Mouse (Mus musculus) kidney, adult 11 months (tissue): ENCODE measurements around the gene L3mbtl4.

Experiments used
- DNase-seq: peaks from one replicate; pipeline ENCODE4 v3.0.0; 2022

Gene L3mbtl4

GRCm38 (mm10) chr17:68273527-68273926 lies at the start of gene L3mbtl4:
TSS of gene L3mbtl4 (plus strand) at chr17:68273797.
- DNase-seq, result no peak

DNA sequence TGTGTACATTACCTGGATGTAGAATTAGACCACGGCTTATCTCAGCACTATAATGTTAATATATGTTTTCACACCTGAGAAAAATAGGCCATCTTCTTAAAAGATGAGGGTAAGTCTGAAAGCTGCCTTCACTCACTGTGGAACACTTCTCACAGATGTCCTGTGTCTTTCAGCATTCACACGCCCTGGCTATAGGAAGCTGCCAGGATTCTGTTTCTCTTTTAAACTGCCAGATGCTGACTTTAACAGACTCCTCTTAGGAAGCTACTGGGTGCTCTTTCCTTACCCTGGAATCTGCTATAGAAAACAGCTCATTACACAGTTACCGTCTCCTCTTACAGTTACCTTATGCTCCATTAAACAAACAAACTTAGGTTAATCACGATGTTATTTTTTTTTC lies 43.1 kb upstream of the L3mbtl4 start:
- DNase-seq, result no peak

GRCm38 (mm10) chr17:68235380-68235779 lies 38.2 kb upstream of the L3mbtl4 start:
- DNase-seq, result no peak

GRCm38 (mm10) chr17:68236992-68237391 lies 36.6 kb upstream of the L3mbtl4 start:
- DNase-seq, result no peak

- no peak for DNase-seq
Measured at GRCm38 (mm10) chr17:68240171-68240570, 33.4 kb upstream of the L3mbtl4 start.

DNA sequence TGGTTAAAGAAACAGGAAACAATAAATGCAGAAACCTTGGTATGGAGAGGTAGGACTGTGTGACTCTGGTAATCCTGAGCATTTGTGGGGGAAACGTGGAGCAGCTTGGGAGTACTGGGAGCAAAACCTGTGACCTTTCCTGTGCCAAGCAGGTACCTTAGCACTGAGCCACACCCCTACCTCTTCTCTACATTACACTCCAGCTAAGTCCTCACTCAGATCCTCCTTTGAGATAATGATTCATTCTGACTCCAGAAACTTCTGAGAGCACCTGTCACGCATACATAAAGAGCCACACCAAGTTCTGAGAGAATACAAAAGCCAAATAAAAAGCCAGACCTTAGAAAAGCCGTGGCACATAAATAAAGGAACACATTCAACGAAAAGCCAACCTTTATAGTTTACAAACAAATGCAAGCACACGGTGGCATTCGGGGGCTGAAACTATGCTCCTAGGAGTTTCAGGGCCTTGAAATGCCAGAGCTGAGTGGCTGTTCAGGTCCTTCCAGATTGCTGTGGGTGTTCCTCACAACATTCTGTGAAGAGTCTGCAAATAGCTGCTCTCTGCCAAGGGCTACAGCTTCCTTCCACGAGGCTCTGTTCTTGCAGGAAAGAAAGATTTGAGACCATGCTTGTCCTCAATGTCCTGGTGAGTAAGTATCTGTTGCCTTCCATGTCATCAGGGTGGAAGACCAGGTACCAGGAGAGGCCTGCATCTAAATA lies 8.6 kb upstream of the L3mbtl4 start:
- DNase-seq, result no peak

GRCm38 (mm10) chr17:68273954-68274353 lies 357 bp downstream of the L3mbtl4 start:
- DNase-seq, result no peak

GRCm38 (mm10) chr17:68275138-68275537 lies 1.5 kb downstream of the L3mbtl4 start:
- DNase-seq, result no peak

- no peak for DNase-seq
Measured at GRCm38 (mm10) chr17:68280915-68281314, 7.3 kb downstream of the L3mbtl4 start.

DNA sequence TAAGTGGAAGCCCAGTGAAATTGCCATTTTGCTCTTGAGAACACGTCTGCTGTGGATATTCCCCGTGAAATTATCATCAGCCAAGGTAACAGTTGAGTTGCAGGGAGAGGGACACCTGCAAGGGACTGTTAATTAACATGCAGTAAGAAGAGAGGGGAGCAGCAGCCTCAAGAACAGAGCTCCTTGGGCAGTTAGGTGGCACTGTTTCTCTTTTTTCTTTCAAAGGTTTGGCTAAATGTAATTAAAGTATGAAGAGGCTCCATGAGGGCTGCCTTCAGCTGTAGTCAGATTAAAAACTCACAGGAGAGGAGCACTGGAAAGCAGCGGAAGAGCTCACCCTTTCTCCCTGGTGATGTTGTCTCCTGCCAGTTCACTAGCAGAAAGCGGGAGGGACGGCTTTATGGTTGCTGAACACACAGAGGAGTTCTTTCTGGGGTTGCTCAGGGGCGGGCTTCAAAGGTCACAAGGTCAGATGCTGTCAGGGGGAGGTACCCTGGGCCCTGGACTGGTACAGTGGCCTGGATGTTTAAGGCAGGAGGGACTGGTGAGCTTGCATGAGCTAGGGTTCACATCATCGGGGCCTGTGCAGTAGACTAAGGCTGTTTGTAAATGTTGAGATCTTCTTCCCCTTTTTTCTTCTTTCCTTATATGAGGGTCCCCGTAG lies 11.7 kb downstream of the L3mbtl4 start:
- DNase-seq, result no peak

DNA sequence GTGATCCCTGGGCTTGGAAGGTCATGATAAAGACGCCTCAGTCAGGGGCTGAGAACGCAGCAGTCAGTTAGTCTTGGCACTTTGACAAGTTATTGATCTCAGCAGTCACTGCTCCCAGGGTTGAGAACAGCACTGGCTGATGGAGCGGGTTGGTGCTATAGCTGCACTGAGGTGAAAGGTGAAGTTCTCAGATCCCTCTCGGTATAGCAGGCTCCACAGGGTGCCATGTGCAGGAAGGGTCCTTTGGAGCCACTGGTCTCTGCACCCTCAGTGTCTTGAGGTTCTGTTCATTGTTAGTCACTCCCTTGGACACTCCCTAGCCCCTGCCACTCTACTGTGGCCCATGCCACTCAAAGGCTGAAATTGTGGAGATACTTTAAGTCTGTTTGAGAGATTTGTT lies 14.5 kb downstream of the L3mbtl4 start:
- no peak for DNase-seq

- DNase-seq, result peak; percentile 25
Measured at GRCm38 (mm10) chr17:68288699-68289098, 15.1 kb downstream of the L3mbtl4 start.

DNA sequence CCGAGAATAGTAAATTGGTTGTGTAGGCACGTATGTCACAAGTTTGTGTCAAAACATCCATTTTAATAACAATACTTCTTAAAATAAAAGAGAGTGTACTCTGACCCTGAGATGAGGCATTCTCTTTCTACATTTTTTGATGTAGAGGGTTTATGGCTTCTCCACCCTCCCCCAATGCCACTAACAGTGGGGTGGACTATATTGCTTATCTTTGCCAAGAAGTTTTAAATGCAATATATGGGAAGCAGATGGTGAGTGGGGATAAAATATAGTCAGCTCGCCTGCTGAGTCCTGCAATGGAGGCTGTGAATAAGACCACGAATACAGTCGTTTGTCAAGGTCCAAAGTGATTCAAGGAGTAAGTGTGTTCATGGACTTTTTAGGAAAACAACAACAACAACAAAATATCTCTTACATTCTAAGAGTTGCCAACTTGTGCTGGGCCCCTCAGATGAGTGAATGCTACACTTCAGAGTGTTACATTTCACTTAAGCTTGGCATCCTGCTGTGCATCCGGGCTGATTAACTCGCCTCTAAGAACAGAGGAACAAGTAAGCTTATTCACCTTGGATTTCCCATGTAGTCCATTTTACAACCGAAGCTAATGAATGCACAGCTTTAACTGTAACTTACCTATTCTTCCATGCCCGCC lies 18.2 kb downstream of the L3mbtl4 start:
- DNase-seq, result no peak

GRCm38 (mm10) chr17:68308381-68308780 lies 34.8 kb downstream of the L3mbtl4 start:
- no peak for DNase-seq

DNA sequence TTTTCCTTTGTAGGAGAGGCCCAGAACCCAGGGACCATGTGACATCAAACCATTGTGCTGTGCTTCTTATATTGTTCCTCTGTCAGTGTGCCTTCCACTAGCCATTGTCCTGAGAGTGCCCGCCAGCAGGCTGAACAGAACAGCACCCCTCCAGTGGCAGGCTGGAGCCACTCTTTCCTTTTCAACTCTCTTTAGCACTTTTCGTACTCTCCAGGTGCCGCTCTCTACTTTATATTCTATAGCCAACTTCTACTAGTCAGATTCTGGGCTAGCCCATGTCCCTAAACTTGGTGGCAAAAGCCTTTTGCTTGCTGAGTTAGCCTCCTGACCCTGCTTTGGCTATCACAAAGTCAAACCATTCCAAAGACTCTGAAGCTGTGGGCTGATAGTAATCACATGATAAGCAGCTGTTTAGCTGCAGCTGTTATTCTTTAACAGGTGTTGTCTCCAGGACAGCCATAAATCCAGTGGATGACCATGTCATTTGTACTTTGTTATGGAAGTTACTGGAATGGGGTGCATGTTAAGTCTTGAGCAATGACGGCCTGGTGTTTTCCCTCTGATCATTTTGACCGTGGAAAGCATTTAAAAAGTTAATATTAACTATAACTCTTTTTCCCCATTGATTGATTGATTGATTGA lies 38.8 kb downstream of the L3mbtl4 start:
- DNase-seq, result no peak

GRCm38 (mm10) chr17:68320940-68321339 lies 47.3 kb downstream of the L3mbtl4 start:
- no peak for DNase-seq

DNA sequence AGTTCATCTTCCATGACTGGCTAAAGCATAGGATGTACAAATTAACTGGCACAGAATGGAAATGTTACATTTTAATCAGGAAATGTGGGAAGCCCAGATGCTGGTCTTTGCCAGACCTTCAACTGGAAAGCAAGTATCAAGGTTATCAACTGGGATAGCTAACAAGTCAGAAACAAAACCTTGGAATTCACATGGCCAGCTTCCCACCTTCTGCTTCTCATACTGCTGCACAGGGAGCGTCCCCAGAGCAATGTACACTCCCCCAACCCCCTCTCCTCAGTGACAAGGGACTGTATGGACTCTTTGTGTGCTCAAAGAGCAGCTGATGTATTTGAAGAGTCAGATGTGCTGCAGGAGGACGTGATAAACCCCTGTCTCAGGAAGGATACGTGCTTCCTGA lies 49.0 kb downstream of the L3mbtl4 start:
- no peak for DNase-seq

- no peak for DNase-seq
Measured at GRCm38 (mm10) chr17:68332225-68332624, 58.6 kb downstream of the L3mbtl4 start.

GRCm38 (mm10) chr17:68333382-68333781 lies 59.8 kb downstream of the L3mbtl4 start:
- DNase-seq, result no peak

- no peak for DNase-seq
Measured at GRCm38 (mm10) chr17:68338917-68339553, 65.4 kb downstream of the L3mbtl4 start.

DNA sequence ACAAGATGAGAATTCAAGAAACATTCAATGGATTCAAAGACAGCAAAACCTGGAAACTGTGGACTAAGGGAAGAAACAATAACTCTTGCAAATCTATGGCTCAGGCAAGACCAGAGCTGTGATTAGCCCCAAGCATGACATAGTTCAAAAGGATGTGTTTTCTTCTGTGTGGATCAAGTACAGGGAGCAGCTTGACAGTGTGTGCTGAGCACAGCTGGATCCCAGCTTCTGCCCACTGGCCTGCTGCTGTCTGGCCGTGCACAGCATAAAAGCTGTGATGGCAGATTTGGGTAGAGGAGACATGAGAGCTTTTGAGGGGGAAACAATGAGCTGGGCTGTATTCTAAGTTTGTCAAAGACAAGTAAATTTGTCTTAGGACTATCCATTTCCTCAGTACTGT lies 84.1 kb downstream of the L3mbtl4 start:
- no peak for DNase-seq

DNA sequence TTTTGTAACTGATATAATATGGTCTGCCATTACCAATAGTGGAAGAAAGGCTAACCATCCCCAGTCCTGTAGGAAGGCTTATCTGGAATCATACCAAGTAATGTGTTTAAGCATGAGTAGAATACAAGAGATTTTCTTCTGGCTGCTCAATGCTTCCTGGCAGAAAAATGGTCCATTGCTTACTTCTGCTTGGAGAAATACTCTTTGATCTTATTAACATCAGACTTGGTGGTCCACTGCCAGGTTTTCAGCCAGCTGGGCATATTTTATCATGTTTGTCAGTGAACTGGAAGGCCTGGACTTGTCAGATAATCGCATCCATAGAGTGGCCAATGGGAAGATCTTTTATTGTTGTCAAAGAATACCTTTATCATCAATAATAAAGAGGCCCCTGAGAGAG lies 97.5 kb downstream of the L3mbtl4 start:
- no peak for DNase-seq

DNA sequence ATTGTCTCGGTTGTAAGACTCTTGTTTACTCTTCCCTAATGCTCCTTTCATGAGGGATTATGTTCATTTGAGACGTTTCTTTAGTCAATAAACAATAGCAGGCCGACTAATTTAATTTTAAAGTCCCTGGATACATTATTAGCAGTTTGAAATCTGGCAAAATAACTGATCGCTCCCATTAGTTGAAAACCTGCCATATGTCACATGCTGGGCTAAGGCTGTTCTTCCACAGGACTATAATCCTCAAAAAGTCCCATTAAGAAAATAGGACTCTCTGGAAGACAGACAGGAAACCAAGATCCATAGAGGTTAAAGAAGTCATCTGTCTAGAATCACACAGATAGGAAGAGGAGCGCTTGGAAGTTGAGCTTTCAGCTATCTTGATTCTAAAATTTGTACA lies 114.9 kb downstream of the L3mbtl4 start:
- DNase-seq, result no peak
